Mouse (Mus musculus) heart, postnatal 0 days (tissue): ENCODE results near the gene Plcg2. TPM values are rescaled to one million over a fixed set of nuclear protein-coding genes. Genes with fewer than 3 reads are reported as not detected.

Experiments
- ATAC-seq: fragments of 200-750 bp; cut with Nextera tagmentation; 2 replicates; pipeline ENCODE4 v1.8.0; 2017; ENCODE audit warnings: low read depth, moderate number of reproducible peaks, moderate library complexity; ENCODE audit not compliant: insufficient read depth
- DNase-seq: peaks from one replicate; pipeline ENCODE4 v3.0.0-alpha.2; 2016; ENCODE audit warnings: low spot score
- H3K27ac ChIP-seq: fragments of 300-500 bp; sonication (generic); 2 replicates; pipeline ENCODE4 v1.5.1; 2014; ENCODE audit warnings: low read depth, mild to moderate bottlenecking
- H3K27me3 ChIP-seq: fragments of 300-500 bp; sonication (generic); 2 replicates; pipeline ENCODE4 v1.6.1; 2014; ENCODE audit warnings: low read length, mixed read lengths; ENCODE audit not compliant: control insufficient read depth, insufficient read depth
- H3K36me3 ChIP-seq: fragments of 300-500 bp; sonication (generic); replicated peaks from 2 replicates; pipeline ENCODE4 v1.6.1; 2014; ENCODE audit warnings: low read length, mixed read lengths; ENCODE audit not compliant: control insufficient read depth, insufficient read depth
- H3K4me1 ChIP-seq: fragments of 300-500 bp; sonication (generic); 2 replicates; pipeline ENCODE4 v1.6.1; 2014; ENCODE audit warnings: antibody characterized with exemption; ENCODE audit not compliant: control insufficient read depth, insufficient read depth
- H3K4me2 ChIP-seq: fragments of 300-500 bp; sonication (generic); 2 replicates; pipeline ENCODE4 v1.6.1; 2014; ENCODE audit warnings: low read depth, mild to moderate bottlenecking, low read length, moderate library complexity
- H3K4me3 ChIP-seq: fragments of 300-500 bp; sonication (generic); 2 replicates; pipeline ENCODE4 v1.5.1; 2014; ENCODE audit warnings: low read depth, low read length
- H3K9ac ChIP-seq: fragments of 300-500 bp; sonication (generic); replicated peaks from 2 replicates; pipeline ENCODE4 v1.6.1; 2014; ENCODE audit warnings: low read depth, low read length, mixed read lengths
- H3K9me3 ChIP-seq: fragments of 300-500 bp; sonication (generic); replicated peaks from 2 replicates; pipeline ENCODE4 v1.6.1; 2016; ENCODE audit warnings: low read length; ENCODE audit not compliant: control insufficient read depth
- CTCF ChIP-seq: IDR thresholded peaks from 2 replicates; pipeline ENCODE4 v1.5.1; 2016; ENCODE audit warnings: antibody characterized with exemption, control low read depth, low read depth
- EP300 ChIP-seq: IDR thresholded peaks from 2 replicates; pipeline ENCODE4 v1.6.1; 2016; ENCODE audit warnings: antibody characterized with exemption, low read depth
- WGBS: fragments of 180-500 bp; shearing (Covaris S2); extraction: QIAGEN DNeasy Blood & Tissue Kit; methylation state at CpG from one replicate; pipeline ENCODE4 v1.1.7; 2014; 5-methylcytosine and 5-hydroxymethylcytosine counted together
- polyA plus RNA-seq: library from polyadenylated mRNA; unstranded; fragments of >200 nt; fragmentation: Nextera tagmentation; extraction: Ambion mirVana; gene quantifications from 2 replicates; pipeline ENCODE4 v1.2.1, GENCODE M21; 2015
- total RNA-seq: library from RNA; depleted of rRNA; stranded (reverse); fragments of >200 nt; gene quantifications from 2 replicates; pipeline ENCODE4 v1.2.3, GENCODE M21; 2014; ENCODE audit warnings: low replicate concordance

The Plcg2 gene
- total and polyA plus RNA-seq, 2 experiments from 2014 or later: 5.0 to 8.8 TPM

- TF ChIP-seq CTCF: no peak
- TF ChIP-seq EP300: no peak
- Histone ChIP-seq H3K9me3 (peaks cover 4% of the 10 kb centered on the region; the same call in 1 of the 2 replicates), H3K9ac (no peak overlapping the region), H3K4me1 (no peaks in the 10 kb centered on the region), H3K36me3 (no peaks in the 10 kb centered on the region), H3K4me3 (no peak overlapping the region), H3K27me3 (no peaks in the 10 kb centered on the region), H3K27ac (no peak overlapping the region), H3K4me2 (no peak overlapping the region)
- DNase-seq: no peak
- WGBS: 82% methylated on average over 5 of the region's 5 CpGs
- no peak for ATAC-seq
These were observed 134.4 kb downstream of the Plcg2 start for GRCm38 (mm10) chr8:117632532-117632931.

DNA sequence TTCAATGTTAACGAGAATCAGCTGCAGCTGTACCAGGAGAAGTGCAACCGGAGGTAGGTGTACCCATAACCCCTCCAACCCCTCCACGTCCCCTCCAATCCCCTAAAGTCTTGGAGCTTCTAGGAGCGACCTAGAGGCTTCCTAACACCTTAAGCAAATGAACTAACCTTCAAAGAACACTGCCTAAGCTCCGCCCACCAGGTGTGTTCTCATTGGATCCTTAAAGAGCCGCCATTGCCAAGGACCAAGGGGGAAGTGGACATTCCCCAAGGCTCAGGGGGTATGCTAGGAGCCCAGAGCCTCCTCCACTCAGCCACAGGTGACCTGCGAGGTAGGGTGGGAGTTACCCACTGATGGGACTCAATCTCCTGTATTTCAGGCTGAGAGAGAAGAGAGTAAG, 136.3 kb downstream of the Plcg2 start:
- Histone ChIP-seq H3K9me3 (peaks cover 4% of the 10 kb centered on the region; the same call in 1 of the 2 replicates), H3K27me3 (no peaks in the 10 kb centered on the region), H3K9ac (no peak overlapping the region), H3K4me1 (no peaks in the 10 kb centered on the region), H3K4me3 (no peak overlapping the region), H3K4me2 (no peak overlapping the region), H3K27ac (no peak overlapping the region), H3K36me3 (no peaks in the 10 kb centered on the region)
- no peak for DNase-seq
- ATAC-seq: no peak
- no peak for TF ChIP-seq CTCF
- no peak for TF ChIP-seq EP300
- 77% methylated on average over 7 of the region's 7 CpGs for WGBS

GRCm38 (mm10) chr8:117637462-117637861, 139.4 kb downstream of the Plcg2 start:
- no peak overlapping the region for H3K4me3 ChIP-seq
- no peak overlapping the region for H3K27ac ChIP-seq
- peaks cover 4% of the 10 kb centered on the region; the same call in 1 of the 2 replicates for H3K9me3 ChIP-seq
- H3K4me1 ChIP-seq: no peaks in the 10 kb centered on the region
- H3K4me2 ChIP-seq: no peak overlapping the region
- DNase-seq (no peak), ATAC-seq (no peak)
- H3K36me3 ChIP-seq: no peaks in the 10 kb centered on the region
- 63% methylated on average over 3 of the region's 3 CpGs for WGBS
- TF ChIP-seq EP300 (no peak), CTCF (no peak)
- no peak overlapping the region for H3K9ac ChIP-seq
- no peaks in the 10 kb centered on the region for H3K27me3 ChIP-seq

- ATAC-seq (no peak), DNase-seq (no peak)
- Histone ChIP-seq H3K36me3 (no peaks in the 10 kb centered on the region), H3K9ac (no peak overlapping the region), H3K4me3 (no peak overlapping the region), H3K27me3 (no peaks in the 10 kb centered on the region), H3K4me2 (no peak overlapping the region), H3K4me1 (no peaks in the 10 kb centered on the region), H3K9me3 (peaks cover 4% of the 10 kb centered on the region; the same call in 1 of the 2 replicates), H3K27ac (no peak overlapping the region)
- no peak for TF ChIP-seq EP300
- no peak for TF ChIP-seq CTCF
- WGBS: 91% methylated on average over 9 of the region's 9 CpGs
These were observed 141.5 kb downstream of the Plcg2 start for GRCm38 (mm10) chr8:117639631-117640030.

DNA sequence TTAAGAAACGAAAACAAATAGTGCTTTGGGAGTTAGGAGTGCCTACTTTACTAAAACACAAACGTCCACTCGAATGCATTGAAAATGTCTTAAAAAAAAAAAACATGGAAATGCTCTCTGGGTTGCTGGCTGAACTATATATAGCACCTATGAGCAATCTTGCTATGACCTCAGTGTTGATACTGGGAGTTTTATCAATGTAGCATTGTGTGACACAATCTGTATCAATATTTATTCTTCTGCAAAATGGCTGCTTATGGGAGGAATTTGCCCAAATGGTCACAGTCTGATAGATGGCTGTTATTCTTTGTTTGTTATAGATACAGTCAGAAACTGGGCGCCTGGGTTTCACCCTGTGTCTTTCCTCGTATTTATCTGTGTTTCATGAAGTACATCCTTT, 147.4 kb downstream of the Plcg2 start:
- Histone ChIP-seq H3K27ac (no peak overlapping the region), H3K4me2 (no peak overlapping the region), H3K9ac (no peak overlapping the region), H3K27me3 (no peaks in the 10 kb centered on the region), H3K4me1 (no peaks in the 10 kb centered on the region), H3K36me3 (no peaks in the 10 kb centered on the region), H3K4me3 (no peak overlapping the region), H3K9me3 (0 out of 2 replicates have a peak, but pooled peaks cover 6% of the 10 kb centered on the region)
- DNase-seq (no peak), ATAC-seq (no peak)
- TF ChIP-seq CTCF: no peak
- 42% methylated on average over 5 of the region's 5 CpGs for WGBS

DNA sequence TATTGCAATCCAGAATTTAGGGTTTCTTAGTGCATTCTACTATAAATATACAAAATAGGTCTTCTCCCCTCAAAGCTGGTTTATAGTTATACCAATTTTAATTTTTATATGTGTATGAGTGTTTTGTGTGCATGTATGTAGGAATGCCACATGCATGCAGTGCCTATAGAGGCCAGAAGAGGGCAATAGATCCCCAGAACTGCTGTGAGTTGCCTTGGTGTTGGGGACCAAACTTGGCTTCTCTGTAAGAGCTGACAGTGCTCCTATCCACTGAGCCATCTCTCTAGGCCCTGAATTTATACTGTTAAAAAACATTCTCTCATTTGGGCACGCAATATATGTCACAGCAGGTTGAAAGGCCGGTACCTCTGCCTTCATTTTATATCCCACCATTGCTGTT, 147.9 kb downstream of the Plcg2 start:
- H3K27ac ChIP-seq: no peak overlapping the region
- TF ChIP-seq EP300 (no peak), CTCF (peak; percentile 77)
- ATAC-seq: no peak
- H3K4me1 ChIP-seq: no peaks in the 10 kb centered on the region
- no peak overlapping the region for H3K4me3 ChIP-seq
- 0 out of 2 replicates have a peak, but pooled peaks cover 6% of the 10 kb centered on the region for H3K9me3 ChIP-seq
- H3K9ac ChIP-seq: no peak overlapping the region
- 65% methylated on average over 2 of the region's 2 CpGs for WGBS
- H3K36me3 ChIP-seq: no peaks in the 10 kb centered on the region
- H3K27me3 ChIP-seq: no peaks in the 10 kb centered on the region
- DNase-seq: peak; percentile 25
- H3K4me2 ChIP-seq: no peak overlapping the region
